Mouse (Mus musculus): Measurements from ENCODE around the gene March7.

DNA sequence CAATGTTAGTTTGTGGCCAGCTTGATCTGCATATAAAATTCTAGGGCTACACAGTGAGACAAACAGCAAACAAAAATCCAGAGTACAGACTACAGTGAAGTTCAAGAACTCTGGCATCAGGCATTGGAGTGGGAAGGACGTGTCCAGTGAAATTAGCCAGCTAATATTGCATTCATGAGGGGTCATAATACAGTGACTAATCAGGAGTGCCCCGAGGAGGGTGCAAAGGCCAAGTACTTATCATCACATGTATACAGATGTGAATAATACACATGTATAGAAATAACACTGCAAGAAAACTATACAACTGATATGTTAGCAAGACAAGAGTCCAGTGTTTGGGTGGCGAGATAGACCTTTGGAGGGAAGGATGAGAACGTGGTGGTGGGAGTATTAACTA, 43.1 kb downstream of the March7 start:
- TF ChIP-seq TBP (IDR thresholded peaks at IDR 0.05; ENCODE audit: low read depth, low read length): no peak
- TF ChIP-seq NELFE (IDR thresholded peaks at IDR 0.05; ENCODE audit: low read depth, low read length): no peak
- no peak for TF ChIP-seq POLR2A (IDR thresholded peaks at IDR 0.05; ENCODE audit: control insufficient read depth in 1 of 2, insufficient read depth in 1 of 2, low read depth in 1 of 2, low read length in 2 of 2, poor library complexity in 1 of 2)

Measured in MEL (cell line).